Mouse (Mus musculus) embryonic facial prominence, embryonic 13.5 days (tissue): ENCODE results near the gene Olfr1042. TPM values are rescaled to one million over a fixed set of nuclear protein-coding genes. Genes with fewer than 3 reads are reported as not detected.
"Not testable (repeated sequence)": the region's sequence is repeated elsewhere in the genome, so short reads cannot be mapped to it uniquely, and the experiment has no call there.

Experiments used
- ATAC-seq: fragments of 200-750 bp; cut with Nextera tagmentation; 2 replicates; pipeline ENCODE4 v1.8.0; 2017; ENCODE audit warnings: low read depth; ENCODE audit not compliant: insufficient number of reproducible peaks, insufficient read depth, low FRiP score, low TSS enrichment
- H3K27ac ChIP-seq: fragments of 300-500 bp; sonication (generic); 2 replicates; pipeline ENCODE4 v1.5.1; 2015; ENCODE audit warnings: moderate library complexity, mild to moderate bottlenecking, inconsistent platforms
- H3K27me3 ChIP-seq: fragments of 300-500 bp; sonication (generic); 2 replicates; pipeline ENCODE4 v1.6.1; 2015; ENCODE audit warnings: mild to moderate bottlenecking, inconsistent platforms
- H3K36me3 ChIP-seq: fragments of 300-500 bp; sonication (generic); 2 replicates; pipeline ENCODE4 v1.6.1; 2015; ENCODE audit warnings: mild to moderate bottlenecking, inconsistent platforms
- H3K4me1 ChIP-seq: fragments of 300-500 bp; sonication (generic); 2 replicates; pipeline ENCODE4 v1.6.1; 2015; ENCODE audit warnings: inconsistent platforms
- H3K4me2 ChIP-seq: fragments of 300-500 bp; sonication (generic); 2 replicates; pipeline ENCODE4 v1.6.1; 2015; ENCODE audit warnings: moderate library complexity, mild to moderate bottlenecking, inconsistent platforms
- H3K4me3 ChIP-seq: fragments of 300-500 bp; sonication (generic); 2 replicates; pipeline ENCODE4 v1.5.1; 2015; ENCODE audit warnings: mild to moderate bottlenecking, inconsistent platforms
- H3K9ac ChIP-seq: fragments of 300-500 bp; sonication (generic); 2 replicates; pipeline ENCODE4 v1.6.1; 2015; ENCODE audit warnings: mild to moderate bottlenecking, inconsistent platforms
- H3K9me3 ChIP-seq: fragments of 300-500 bp; sonication (generic); 2 replicates; pipeline ENCODE4 v1.6.1; 2016; ENCODE audit warnings: inconsistent platforms
- WGBS: fragments of 180-500 bp; shearing (Covaris S2); methylation state at CpG from one replicate; pipeline ENCODE4 v1.1.7; 2015; ENCODE audit warnings: mixed read lengths; 5-methylcytosine and 5-hydroxymethylcytosine counted together
- polyA plus RNA-seq: library from polyadenylated mRNA; unstranded; fragments of >200 nt; fragmentation: Nextera tagmentation; extraction: Ambion mirVana; gene quantifications from 2 replicates; pipeline ENCODE4 v1.2.1, GENCODE M21; 2015

Olfr1042 gene
- not detected in 2 replicates for polyA plus RNA-seq

DNA sequence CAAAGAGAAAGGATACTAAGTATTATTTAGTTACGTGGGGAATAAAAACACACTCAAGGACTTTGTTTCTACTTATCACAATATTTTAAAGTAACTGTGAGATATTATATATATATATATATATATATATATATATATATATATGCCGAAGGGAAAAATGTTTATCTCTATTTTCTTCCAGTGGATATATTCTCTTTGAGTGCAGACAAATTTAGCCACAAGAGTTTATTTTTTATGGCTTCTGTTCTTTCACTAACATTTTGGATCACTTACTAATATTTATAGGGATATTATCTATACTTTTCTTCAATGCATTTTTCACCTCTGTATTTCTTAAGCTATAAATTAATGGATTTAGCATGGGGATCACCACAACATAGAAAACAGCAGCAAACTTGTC is at the start of gene Olfr1042:
TSS of gene Olfr1042 (minus strand) at position 101 of the 400 bp plus-strand sequence.
- no peaks in the 10 kb centered on the region for H3K9me3 ChIP-seq
- no peak within 1 kb of the TSS for H3K27ac ChIP-seq
- no peaks in the 10 kb centered on the region for H3K4me1 ChIP-seq
- H3K4me2 ChIP-seq: no peak within 1 kb of the TSS
- no peak for ATAC-seq
- H3K9ac ChIP-seq: no peak within 1 kb of the TSS
- no peak within 1 kb of the TSS for H3K4me3 ChIP-seq
- H3K27me3 ChIP-seq: no peaks in the 10 kb centered on the region
- WGBS: 92% methylated on average over 2 of the region's 2 CpGs
- H3K36me3 ChIP-seq: no peaks in the 10 kb centered on the region

DNA sequence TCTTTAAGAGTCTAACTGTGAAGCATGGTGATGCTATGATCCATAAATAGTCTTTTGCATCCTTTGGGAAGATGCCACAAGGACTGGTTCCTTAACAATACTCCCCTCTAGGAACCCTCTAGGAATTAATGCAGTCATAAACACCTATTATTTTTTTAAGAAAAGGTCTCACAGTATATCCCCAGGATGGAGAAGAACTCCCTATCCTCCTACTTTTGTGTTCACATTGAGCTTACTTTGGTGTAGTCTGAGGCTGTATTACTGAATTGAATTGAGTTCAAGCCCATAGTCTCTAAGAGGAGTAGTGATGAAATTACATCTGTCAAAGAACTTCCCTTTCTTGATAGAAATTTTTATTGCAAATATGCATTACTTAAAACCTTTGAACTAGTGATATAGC is 41.3 kb upstream of the Olfr1042 start, which contains the start of gene Olfr1045:
TSS of gene Olfr1045 (minus strand) at position 101 of the 400 bp plus-strand sequence.
- no peak within 1 kb of the TSS for H3K4me3 ChIP-seq
- no peak within 1 kb of the TSS for H3K27ac ChIP-seq
- no peaks in the 10 kb centered on the region for H3K9me3 ChIP-seq
- no peak for ATAC-seq
- no peaks in the 10 kb centered on the region for H3K4me1 ChIP-seq
- no peak within 1 kb of the TSS for H3K9ac ChIP-seq
- H3K4me2 ChIP-seq: no peak within 1 kb of the TSS
- no peaks in the 10 kb centered on the region for H3K36me3 ChIP-seq
- H3K27me3 ChIP-seq: no peaks in the 10 kb centered on the region

DNA sequence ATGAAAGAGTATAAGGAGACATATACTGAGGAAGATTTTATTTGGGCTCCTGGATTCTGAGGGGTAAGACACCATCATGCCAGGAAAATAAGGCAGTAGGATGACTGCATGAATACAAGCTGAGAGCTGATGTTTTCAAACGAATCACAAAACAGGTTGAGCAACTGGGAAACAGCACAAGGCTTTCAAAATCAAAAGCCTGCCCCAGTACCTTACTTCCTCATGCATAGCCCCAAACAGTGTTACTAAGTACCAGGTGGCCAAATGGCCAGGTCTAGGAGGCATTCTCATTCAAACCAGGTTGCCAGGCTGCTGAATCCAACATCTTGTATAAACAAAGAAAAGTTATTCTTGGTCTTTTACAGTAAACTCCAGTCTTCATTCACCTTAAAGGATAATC is 34.2 kb upstream of the Olfr1042 start:
- Histone ChIP-seq H3K27ac (no peak overlapping the region), H3K9ac (no peak overlapping the region), H3K27me3 (no peaks in the 10 kb centered on the region), H3K4me2 (no peak overlapping the region), H3K4me1 (no peaks in the 10 kb centered on the region), H3K4me3 (no peak overlapping the region), H3K36me3 (no peaks in the 10 kb centered on the region), H3K9me3 (no peaks in the 10 kb centered on the region)
- ATAC-seq: no peak
- WGBS: 41% methylated on average over 1 of the region's 1 CpGs

DNA sequence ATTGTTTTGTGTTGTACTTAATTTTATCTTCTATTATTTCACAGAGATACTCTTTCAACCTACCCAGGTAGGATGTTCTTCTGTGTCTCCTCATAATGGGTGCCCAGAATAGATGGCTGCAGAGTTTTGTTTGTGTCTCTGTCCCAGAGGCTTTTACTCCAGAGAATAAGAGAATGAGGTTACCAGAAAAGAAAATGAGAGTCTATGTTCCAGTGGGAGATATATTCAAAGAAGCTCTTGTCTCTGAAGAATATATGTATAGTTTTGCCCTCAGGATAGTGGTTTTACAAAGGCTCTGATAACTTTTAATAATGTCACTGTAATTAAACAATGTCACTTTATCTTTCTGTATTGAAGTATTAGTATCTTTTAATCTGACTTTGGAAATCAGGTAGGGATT is 23.9 kb upstream of the Olfr1042 start, which contains the start of gene Olfr52:
TSS of gene Olfr52 (minus strand) at position 101 of the 400 bp plus-strand sequence.
- H3K4me3 ChIP-seq: no peak within 1 kb of the TSS

DNA sequence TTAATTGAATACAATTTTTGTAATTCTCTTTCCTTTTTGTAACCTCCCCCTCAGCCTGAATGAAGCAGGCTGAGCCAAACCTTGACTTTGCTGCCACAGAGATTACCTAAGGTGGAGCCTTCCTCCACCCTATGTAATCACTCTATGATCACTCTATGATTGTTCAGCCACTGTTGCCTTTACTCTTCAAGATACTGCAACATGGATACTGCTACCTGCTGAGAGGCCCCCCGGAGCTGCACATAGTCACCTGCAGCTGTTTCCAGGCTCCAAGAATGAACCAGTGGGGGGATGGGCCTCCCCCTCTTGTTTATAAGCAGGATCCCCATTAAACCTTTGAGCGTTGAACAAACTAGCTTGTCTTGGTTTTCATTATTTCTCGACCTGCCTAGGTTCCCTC is 18.3 kb upstream of the Olfr1042 start:
- WGBS: 72% methylated on average over 3 of the region's 3 CpGs
- no peak overlapping the region for H3K27ac ChIP-seq
- no peaks in the 10 kb centered on the region for H3K36me3 ChIP-seq
- H3K4me3 ChIP-seq: no peak overlapping the region
- no peaks in the 10 kb centered on the region for H3K9me3 ChIP-seq
- H3K4me2 ChIP-seq: no peak overlapping the region
- no peaks in the 10 kb centered on the region for H3K27me3 ChIP-seq
- ATAC-seq: no peak
- H3K9ac ChIP-seq: no peak overlapping the region
- no peaks in the 10 kb centered on the region for H3K4me1 ChIP-seq

More for the DNA sequence above, 23.9 kb upstream of the Olfr1042 start, which contains the start of gene Olfr52:
- Histone ChIP-seq H3K4me2 (no peak within 1 kb of the TSS), H3K36me3 (no peaks in the 10 kb centered on the region), H3K27ac (no peak within 1 kb of the TSS), H3K4me1 (no peaks in the 10 kb centered on the region), H3K9ac (no peak within 1 kb of the TSS), H3K27me3 (no peaks in the 10 kb centered on the region), H3K9me3 (no peaks in the 10 kb centered on the region)
- ATAC-seq: no peak

DNA sequence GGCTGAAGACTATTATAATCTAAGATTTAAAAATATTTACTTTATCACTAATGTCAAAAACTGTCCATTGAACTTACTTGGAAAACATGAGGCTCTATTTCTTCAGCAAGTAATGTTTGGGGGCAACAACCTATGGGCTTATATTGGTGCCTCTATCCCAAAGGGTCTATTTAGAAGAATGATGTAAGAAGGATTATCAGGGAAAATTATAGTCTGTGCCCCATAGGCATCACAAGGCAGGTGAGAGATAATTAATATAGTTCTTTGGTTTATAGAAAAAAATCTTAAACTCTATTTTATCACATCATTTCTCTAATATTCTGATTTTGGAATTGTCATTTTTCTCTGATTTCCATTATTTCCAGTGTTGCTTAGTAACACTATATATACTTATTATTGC is 16.1 kb upstream of the Olfr1042 start, which contains the start of gene Olfr1044:
TSS of gene Olfr1044 (minus strand) at position 101 of the 400 bp plus-strand sequence.
- no peak within 1 kb of the TSS for H3K4me3 ChIP-seq
- H3K4me2 ChIP-seq: no peak within 1 kb of the TSS
- H3K4me1 ChIP-seq: no peaks in the 10 kb centered on the region
- H3K9ac ChIP-seq: no peak within 1 kb of the TSS
- no peak for ATAC-seq
- H3K27me3 ChIP-seq: no peaks in the 10 kb centered on the region
- H3K27ac ChIP-seq: no peak within 1 kb of the TSS
- H3K9me3 ChIP-seq: no peaks in the 10 kb centered on the region
- H3K36me3 ChIP-seq: no peaks in the 10 kb centered on the region

DNA sequence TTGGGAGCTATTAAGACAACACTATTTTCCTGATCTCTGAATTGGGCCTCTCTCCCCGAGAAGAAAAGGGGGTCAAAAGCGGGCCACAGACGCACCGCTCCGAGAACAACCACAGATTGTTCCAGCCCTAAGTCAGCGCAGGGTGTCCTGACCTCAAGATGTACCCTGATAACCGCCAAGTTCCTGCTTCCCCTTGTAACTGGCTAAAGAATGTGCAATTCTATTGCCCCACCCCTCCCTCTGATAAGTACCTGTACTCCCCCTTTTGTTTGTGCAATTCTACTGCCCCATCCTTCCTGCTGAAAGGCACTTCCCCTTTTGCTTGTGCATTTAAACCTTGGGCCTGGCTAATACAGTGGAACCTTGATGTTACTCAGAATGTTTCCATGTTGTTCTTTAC is 13.8 kb upstream of the Olfr1042 start:
- not testable (repeated sequence) for H3K4me1 ChIP-seq, H3K9me3 ChIP-seq, H3K4me3 ChIP-seq, H3K36me3 ChIP-seq, ATAC-seq, H3K4me2 ChIP-seq, H3K27me3 ChIP-seq, H3K9ac ChIP-seq, H3K27ac ChIP-seq
- WGBS: 72% methylated on average over 7 of the region's 7 CpGs

DNA sequence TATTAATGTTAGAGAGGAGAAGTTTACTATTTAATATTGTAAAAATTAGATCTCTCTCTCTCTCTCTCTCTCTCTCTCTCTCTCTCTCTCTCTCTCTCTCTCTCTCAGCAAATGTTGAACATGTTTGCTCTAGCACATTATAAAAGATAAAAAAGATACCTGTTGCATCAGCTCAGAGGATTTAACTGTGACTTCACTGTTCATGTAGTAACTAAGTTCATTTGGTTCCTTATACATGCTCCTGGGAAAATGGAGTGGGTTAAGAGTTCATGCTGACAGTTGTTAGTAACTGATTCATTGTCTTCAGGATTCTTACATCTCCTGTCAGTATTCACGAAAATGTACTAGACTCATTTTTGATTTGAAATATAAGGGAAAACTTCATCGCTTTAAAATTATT is 5.8 kb upstream of the Olfr1042 start, which contains the start of gene Olfr1043:
TSS of gene Olfr1043 (minus strand) at position 101 of the 400 bp plus-strand sequence.
- H3K27ac ChIP-seq: no peak within 1 kb of the TSS
- 86% methylated on average over 2 of the region's 2 CpGs for WGBS
- no peaks in the 10 kb centered on the region for H3K9me3 ChIP-seq
- H3K4me1 ChIP-seq: no peaks in the 10 kb centered on the region
- no peak within 1 kb of the TSS for H3K4me3 ChIP-seq
- H3K27me3 ChIP-seq: no peaks in the 10 kb centered on the region
- no peaks in the 10 kb centered on the region for H3K36me3 ChIP-seq
- no peak within 1 kb of the TSS for H3K4me2 ChIP-seq
- no peak within 1 kb of the TSS for H3K9ac ChIP-seq
- ATAC-seq: no peak

DNA sequence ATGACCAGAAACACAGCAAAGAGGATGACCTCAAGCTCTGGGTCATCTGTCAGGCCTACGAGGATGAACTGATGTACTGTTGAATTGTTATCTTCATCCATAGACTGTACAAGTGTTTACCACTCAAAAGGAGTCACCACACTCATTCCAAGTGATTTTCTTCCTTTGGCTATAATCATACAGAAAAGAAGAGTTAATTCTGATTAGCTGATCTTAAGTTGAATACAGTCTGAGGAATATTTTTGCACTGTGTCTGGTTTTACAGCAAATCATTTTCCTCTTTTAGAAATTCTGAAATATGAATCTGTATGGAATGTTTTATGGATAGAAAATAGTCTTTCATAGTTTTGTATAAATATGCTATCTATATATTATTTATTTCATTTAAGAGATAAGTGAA is 15.0 kb downstream of the Olfr1042 start, which contains the start of gene Olfr1040:
TSS of gene Olfr1040 (minus strand) at position 101 of the 400 bp plus-strand sequence.
- 80% methylated on average over 1 of the region's 1 CpGs for WGBS

DNA sequence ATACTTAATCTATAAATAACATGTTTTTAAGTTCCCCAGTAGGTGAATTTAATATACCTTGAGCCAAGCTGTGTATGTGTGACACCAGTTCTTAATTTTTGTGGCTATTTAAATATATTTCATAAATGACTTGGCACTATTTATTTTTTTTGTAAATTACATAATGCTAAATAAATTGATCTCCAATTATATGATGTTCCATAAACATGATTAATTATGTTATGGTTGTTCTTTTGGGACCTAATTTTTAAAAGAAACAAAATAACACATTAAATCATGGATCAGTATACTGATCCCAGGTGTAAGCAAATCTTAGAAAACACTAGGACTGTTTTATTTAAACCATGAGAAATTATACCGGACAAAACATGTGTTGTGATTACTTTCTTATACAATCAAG is 25.8 kb downstream of the Olfr1042 start, which contains the start of gene Olfr1039:
TSS of gene Olfr1039 (minus strand) at position 101 of the 400 bp plus-strand sequence.
- Histone ChIP-seq H3K4me1 (no peaks in the 10 kb centered on the region), H3K4me2 (no peak within 1 kb of the TSS), H3K4me3 (no peak within 1 kb of the TSS), H3K36me3 (no peaks in the 10 kb centered on the region), H3K9me3 (no peaks in the 10 kb centered on the region), H3K27ac (no peak within 1 kb of the TSS), H3K27me3 (no peaks in the 10 kb centered on the region), H3K9ac (no peak within 1 kb of the TSS)
- 96% methylated on average over 1 of the region's 1 CpGs for WGBS
- no peak for ATAC-seq

More for the DNA sequence above, 15.0 kb downstream of the Olfr1042 start, which contains the start of gene Olfr1040:
- Histone ChIP-seq H3K9ac (no peak within 1 kb of the TSS), H3K27ac (no peak within 1 kb of the TSS), H3K36me3 (no peaks in the 10 kb centered on the region), H3K9me3 (no peaks in the 10 kb centered on the region), H3K27me3 (no peaks in the 10 kb centered on the region), H3K4me2 (no peak within 1 kb of the TSS), H3K4me1 (no peaks in the 10 kb centered on the region), H3K4me3 (no peak within 1 kb of the TSS)
- ATAC-seq: no peak
